Mouse (Mus musculus) liver, embryonic 16.5 days (tissue): Measurements from ENCODE around the gene Sgo2b. TPM values are rescaled to one million over a fixed set of nuclear protein-coding genes. Genes with fewer than 3 reads are reported as not detected.
"Not testable (repeated sequence)": the region's sequence is repeated elsewhere in the genome, so short reads cannot be mapped to it uniquely, and the experiment has no call there.

Source experiments
- ATAC-seq: fragments of 200-750 bp; cut with Nextera tagmentation; 2 replicates; pipeline ENCODE4 v1.8.0; 2017; ENCODE audit warnings: low read depth, mild to moderate bottlenecking, moderate number of reproducible peaks, moderate library complexity
- H3K27ac ChIP-seq: fragments of 300-500 bp; sonication (generic); 2 replicates; pipeline ENCODE4 v1.5.1; 2014; ENCODE audit warnings: mild to moderate bottlenecking, low read length
- H3K27me3 ChIP-seq: fragments of 300-500 bp; sonication (generic); 2 replicates; pipeline ENCODE4 v1.6.1; 2014; ENCODE audit warnings: low read depth, low read length, mixed read lengths; ENCODE audit not compliant: control insufficient read depth, insufficient read depth
- H3K36me3 ChIP-seq: fragments of 300-500 bp; sonication (generic); 2 replicates; pipeline ENCODE4 v1.6.1; 2014; ENCODE audit warnings: mild to moderate bottlenecking; ENCODE audit not compliant: control insufficient read depth, insufficient read depth
- H3K4me1 ChIP-seq: fragments of 300-500 bp; sonication (generic); 2 replicates; pipeline ENCODE4 v1.6.1; 2014; ENCODE audit warnings: low read depth, low read length, mixed read lengths; ENCODE audit not compliant: control insufficient read depth
- H3K4me2 ChIP-seq: fragments of 300-500 bp; sonication (generic); 2 replicates; pipeline ENCODE4 v1.6.1; 2014; ENCODE audit warnings: low read depth, low read length, mixed read lengths
- H3K4me3 ChIP-seq: fragments of 300-500 bp; sonication (generic); 2 replicates; pipeline ENCODE4 v1.5.1; 2014; ENCODE audit warnings: low read depth, mild to moderate bottlenecking, low read length
- H3K9ac ChIP-seq: fragments of 300-500 bp; sonication (generic); 2 replicates; pipeline ENCODE4 v1.6.1; 2014; ENCODE audit warnings: low read depth, low read length
- H3K9me3 ChIP-seq: fragments of 300-500 bp; sonication (generic); replicated peaks from 2 replicates; pipeline ENCODE4 v1.6.1; 2016; ENCODE audit warnings: low read length; ENCODE audit not compliant: control insufficient read depth
- WGBS: fragments of 180-500 bp; shearing (Covaris S2); extraction: QIAGEN DNeasy Blood & Tissue Kit; methylation state at CpG from one replicate; pipeline ENCODE4 v1.1.7; 2014; ENCODE audit not compliant: insufficient replicate concordance; 5-methylcytosine and 5-hydroxymethylcytosine counted together
- polyA plus RNA-seq: library from polyadenylated mRNA; unstranded; fragments of >200 nt; fragmentation: Nextera tagmentation; extraction: Ambion mirVana; gene quantifications from 2 replicates; pipeline ENCODE4 v1.2.1, GENCODE M21; 2015

Sgo2b gene
- polyA plus RNA-seq, result not detected in 2 replicates

GRCm38 (mm10) chr8:63951626-63952377 is at the start of gene Sgo2b:
Sgo2b (minus strand) TSS chr8:63952248.
- ATAC-seq, result no peak

GRCm38 (mm10) chr8:63970612-63971391 is 18.8 kb upstream of the Sgo2b start:
- H3K9ac ChIP-seq, H3K9me3 ChIP-seq, H3K27ac ChIP-seq, H3K27me3 ChIP-seq, H3K4me2 ChIP-seq, H3K4me3 ChIP-seq, H3K4me1 ChIP-seq, ATAC-seq, H3K36me3 ChIP-seq: not testable (repeated sequence)
- WGBS, result 42% methylated on average over 9 of the region's 9 CpGs

More at GRCm38 (mm10) chr8:63951626-63952377, at the start of gene Sgo2b:
- H3K4me1 ChIP-seq, result no peaks in the 10 kb centered on the region
- H3K27me3 ChIP-seq, result no peaks in the 10 kb centered on the region
- 8% methylated on average over 28 of the region's 30 CpGs for WGBS
- H3K4me3 ChIP-seq, result no peak within 1 kb of the TSS
- no peaks in the 10 kb centered on the region for H3K9me3 ChIP-seq
- no peaks in the 10 kb centered on the region for H3K36me3 ChIP-seq
- H3K4me2 ChIP-seq, result no peak within 1 kb of the TSS
- no peak within 1 kb of the TSS for H3K27ac ChIP-seq
- no peak within 1 kb of the TSS for H3K9ac ChIP-seq

GRCm38 (mm10) chr8:63961032-63961785 is 9.2 kb upstream of the Sgo2b start:
- no peaks in the 10 kb centered on the region for H3K9me3 ChIP-seq
- no peaks in the 10 kb centered on the region for H3K4me1 ChIP-seq
- H3K9ac ChIP-seq, result no peak overlapping the region
- H3K4me3 ChIP-seq, result no peak overlapping the region
- 35% methylated on average over 3 of the region's 3 CpGs for WGBS
- no peak overlapping the region for H3K4me2 ChIP-seq
- H3K27ac ChIP-seq, result no peak overlapping the region
- ATAC-seq, result no peak
- no peaks in the 10 kb centered on the region for H3K27me3 ChIP-seq
- H3K36me3 ChIP-seq, result no peaks in the 10 kb centered on the region

GRCm38 (mm10) chr8:63953802-63954201 is 1.8 kb upstream of the Sgo2b start:
- H3K27me3 ChIP-seq, H3K9me3 ChIP-seq, H3K4me1 ChIP-seq, H3K36me3 ChIP-seq, ATAC-seq, H3K4me3 ChIP-seq, H3K4me2 ChIP-seq, H3K9ac ChIP-seq, H3K27ac ChIP-seq: not testable (repeated sequence)
- WGBS, result 50% methylated on average over 4 of the region's 4 CpGs

- Histone ChIP-seq H3K4me2 (no peak overlapping the region), H3K36me3 (no peaks in the 10 kb centered on the region), H3K4me1 (no peaks in the 10 kb centered on the region), H3K27ac (no peak overlapping the region), H3K9ac (no peak overlapping the region), H3K27me3 (no peaks in the 10 kb centered on the region), H3K9me3 (no peaks in the 10 kb centered on the region), H3K4me3 (no peak overlapping the region)
- 65% methylated on average over 7 of the region's 7 CpGs for WGBS
- ATAC-seq, result no peak
These were observed 18.9 kb downstream of the Sgo2b start for GRCm38 (mm10) chr8:63933171-63933570.

- Histone ChIP-seq H3K9ac (no peak overlapping the region), H3K27ac (no peak overlapping the region), H3K27me3 (no peaks in the 10 kb centered on the region), H3K4me3 (no peak overlapping the region), H3K4me2 (no peak overlapping the region), H3K9me3 (no peaks in the 10 kb centered on the region), H3K4me1 (no peaks in the 10 kb centered on the region), H3K36me3 (no peaks in the 10 kb centered on the region)
- ATAC-seq, result no peak
- WGBS, result 55% methylated on average over 3 of the region's 3 CpGs
These were observed 22.5 kb downstream of the Sgo2b start for GRCm38 (mm10) chr8:63929301-63930097.

- Histone ChIP-seq H3K4me3 (no peak overlapping the region), H3K9ac (no peak overlapping the region), H3K36me3 (no peaks in the 10 kb centered on the region), H3K4me1 (no peaks in the 10 kb centered on the region), H3K27me3 (no peaks in the 10 kb centered on the region), H3K4me2 (no peak overlapping the region), H3K27ac (no peak overlapping the region), H3K9me3 (no peaks in the 10 kb centered on the region)
- no peak for ATAC-seq
- 53% methylated on average over 4 of the region's 4 CpGs for WGBS
These were observed 30.6 kb downstream of the Sgo2b start for GRCm38 (mm10) chr8:63921257-63921960.

GRCm38 (mm10) chr8:63895096-63895495 is 57.0 kb downstream of the Sgo2b start:
- ATAC-seq, result no peak

More at GRCm38 (mm10) chr8:63895096-63895495, 57.0 kb downstream of the Sgo2b start:
- no peak overlapping the region for H3K4me3 ChIP-seq
- H3K36me3 ChIP-seq, result no peaks in the 10 kb centered on the region
- no peak overlapping the region for H3K4me2 ChIP-seq
- no peaks in the 10 kb centered on the region for H3K9me3 ChIP-seq
- H3K9ac ChIP-seq, result no peak overlapping the region
- H3K27me3 ChIP-seq, result no peaks in the 10 kb centered on the region
- no peak overlapping the region for H3K27ac ChIP-seq
- H3K4me1 ChIP-seq, result no peaks in the 10 kb centered on the region
- WGBS, result 30% methylated on average over 2 of the region's 2 CpGs
